Mouse (Mus musculus) G1E (cell line): ENCODE data around the gene Lypla2.

ENCODE experiments used
- CTCF ChIP-seq: IDR thresholded peaks from 2 replicates; pipeline ENCODE4 v1.5.1; 2012; ENCODE audit warnings: low read depth, low read length, inconsistent platforms, mixed read lengths
- GATA1 ChIP-seq: IDR thresholded peaks from 2 replicates; pipeline ENCODE4 v1.6.1; 2012; ENCODE audit warnings: borderline replicate concordance, low read length, inconsistent platforms, mixed read lengths
- GATA2 ChIP-seq: IDR thresholded peaks from 2 replicates; pipeline ENCODE4 v1.6.1; 2012; ENCODE audit warnings: low read depth, low read length, inconsistent platforms, borderline replicate concordance
- POLR2AphosphoS5 ChIP-seq: IDR thresholded peaks from 2 replicates; pipeline ENCODE4 v1.6.1; 2012; ENCODE audit warnings: low read depth, low read length, inconsistent platforms; ENCODE audit not compliant: insufficient replicate concordance
- TAL1 ChIP-seq: conservative IDR thresholded peaks from 2 replicates; pipeline ENCODE4 v1.6.1; 2012; ENCODE audit warnings: low read depth, low read length, inconsistent platforms, mixed read lengths

GRCm38 (mm10) chr4:135918635-135919279, 53.7 kb downstream of the Lypla2 start:
- TF ChIP-seq TAL1 (no peak), CTCF (no peak), GATA1 (no peak), POLR2AphosphoS5 (no peak), GATA2 (no peak)
